Mouse (Mus musculus) liver, embryonic 16.5 days (tissue): Measurements from ENCODE around the gene 4930432K21Rik. TPM values are rescaled to one million over a fixed set of nuclear protein-coding genes. Genes with fewer than 3 reads are reported as not detected.

Source experiments
- ATAC-seq: fragments of 200-750 bp; cut with Nextera tagmentation; 2 replicates; pipeline ENCODE4 v1.8.0; 2017; ENCODE audit warnings: low read depth, mild to moderate bottlenecking, moderate number of reproducible peaks, moderate library complexity
- H3K27ac ChIP-seq: fragments of 300-500 bp; sonication (generic); 2 replicates; pipeline ENCODE4 v1.5.1; 2014; ENCODE audit warnings: mild to moderate bottlenecking, low read length
- H3K27me3 ChIP-seq: fragments of 300-500 bp; sonication (generic); 2 replicates; pipeline ENCODE4 v1.6.1; 2014; ENCODE audit warnings: low read depth, low read length, mixed read lengths; ENCODE audit not compliant: control insufficient read depth, insufficient read depth
- H3K36me3 ChIP-seq: fragments of 300-500 bp; sonication (generic); 2 replicates; pipeline ENCODE4 v1.6.1; 2014; ENCODE audit warnings: mild to moderate bottlenecking; ENCODE audit not compliant: control insufficient read depth, insufficient read depth
- H3K4me1 ChIP-seq: fragments of 300-500 bp; sonication (generic); 2 replicates; pipeline ENCODE4 v1.6.1; 2014; ENCODE audit warnings: low read depth, low read length, mixed read lengths; ENCODE audit not compliant: control insufficient read depth
- H3K4me2 ChIP-seq: fragments of 300-500 bp; sonication (generic); 2 replicates; pipeline ENCODE4 v1.6.1; 2014; ENCODE audit warnings: low read depth, low read length, mixed read lengths
- H3K4me3 ChIP-seq: fragments of 300-500 bp; sonication (generic); 2 replicates; pipeline ENCODE4 v1.5.1; 2014; ENCODE audit warnings: low read depth, mild to moderate bottlenecking, low read length
- H3K9ac ChIP-seq: fragments of 300-500 bp; sonication (generic); 2 replicates; pipeline ENCODE4 v1.6.1; 2014; ENCODE audit warnings: low read depth, low read length
- H3K9me3 ChIP-seq: fragments of 300-500 bp; sonication (generic); replicated peaks from 2 replicates; pipeline ENCODE4 v1.6.1; 2016; ENCODE audit warnings: low read length; ENCODE audit not compliant: control insufficient read depth
- WGBS: fragments of 180-500 bp; shearing (Covaris S2); extraction: QIAGEN DNeasy Blood & Tissue Kit; methylation state at CpG from one replicate; pipeline ENCODE4 v1.1.7; 2014; ENCODE audit not compliant: insufficient replicate concordance; 5-methylcytosine and 5-hydroxymethylcytosine counted together
- polyA plus RNA-seq: library from polyadenylated mRNA; unstranded; fragments of >200 nt; fragmentation: Nextera tagmentation; extraction: Ambion mirVana; gene quantifications from 2 replicates; pipeline ENCODE4 v1.2.1, GENCODE M21; 2015

Gene 4930432K21Rik
- polyA plus RNA-seq, 1 experiment from 2014 or later, result 0.26 TPM

GRCm38 (mm10) chr8:84184085-84185043 is 36.5 kb downstream of the 4930432K21Rik start:
- H3K36me3 ChIP-seq, result no peaks in the 10 kb centered on the region
- no peaks in the 10 kb centered on the region for H3K9me3 ChIP-seq
- peak overlapping the region; percentile 85 for H3K4me2 ChIP-seq
- H3K9ac ChIP-seq, result peak overlapping the region; percentile 56
- ATAC-seq, result no peak
- peak overlapping the region; percentile 62 for H3K4me3 ChIP-seq
- peaks cover 23% of the 10 kb centered on the region for H3K4me1 ChIP-seq
- WGBS, result 17% methylated on average over 21 of the region's 21 CpGs
- H3K27me3 ChIP-seq, result peaks cover 21% of the 10 kb centered on the region
- H3K27ac ChIP-seq, result no peak overlapping the region

- Histone ChIP-seq H3K27me3 (peaks cover 21% of the 10 kb centered on the region), H3K4me2 (peak within 1 kb of the TSS; percentile 85), H3K27ac (no peak within 1 kb of the TSS), H3K4me3 (peak within 1 kb of the TSS; percentile 62), H3K4me1 (peaks cover 23% of the 10 kb centered on the region), H3K9me3 (no peaks in the 10 kb centered on the region), H3K36me3 (no peaks in the 10 kb centered on the region), H3K9ac (peak within 1 kb of the TSS; percentile 56)
- no peak for ATAC-seq
- 79% methylated on average over 7 of the region's 7 CpGs for WGBS
These were observed 37.3 kb downstream of the 4930432K21Rik start, which contains the start of gene Nanos3 for GRCm38 (mm10) chr8:84185117-84185516. Gene Nanos3, minus strand, starts transcription at chr8:84185217.

GRCm38 (mm10) chr8:84186547-84186946 is 38.7 kb downstream of the 4930432K21Rik start:
- H3K4me1 ChIP-seq, result peaks cover 18% of the 10 kb centered on the region

GRCm38 (mm10) chr8:84187065-84187755 is 39.4 kb downstream of the 4930432K21Rik start:
- peaks cover 24% of the 10 kb centered on the region for H3K4me1 ChIP-seq
- 2% methylated on average over 21 of the region's 21 CpGs for WGBS
- ATAC-seq, result 0 out of 2 replicates have a peak, but pooled peaks have one; percentile 20

More at GRCm38 (mm10) chr8:84186547-84186946, 38.7 kb downstream of the 4930432K21Rik start:
- Histone ChIP-seq H3K4me2 (peak overlapping the region; percentile 81), H3K36me3 (no peaks in the 10 kb centered on the region), H3K27ac (peak overlapping the region; percentile 29; the same call in 1 of the 2 replicates), H3K27me3 (peaks cover 21% of the 10 kb centered on the region), H3K4me3 (peak overlapping the region; percentile 55), H3K9me3 (no peaks in the 10 kb centered on the region), H3K9ac (peak overlapping the region; percentile 52)
- 0% methylated on average over 12 of the region's 12 CpGs for WGBS
- ATAC-seq, result peak; percentile 32; the same call in 1 of the 2 replicates

GRCm38 (mm10) chr8:84188671-84189070 is 40.8 kb downstream of the 4930432K21Rik start:
- WGBS, result 65% methylated on average over 10 of the region's 10 CpGs
- ATAC-seq, result no peak; the same call in 1 of the 2 replicates
- H3K4me2 ChIP-seq, result no peak overlapping the region

More at GRCm38 (mm10) chr8:84187065-84187755, 39.4 kb downstream of the 4930432K21Rik start:
- Histone ChIP-seq H3K9me3 (no peaks in the 10 kb centered on the region), H3K36me3 (no peaks in the 10 kb centered on the region), H3K9ac (peak overlapping the region; percentile 52), H3K27ac (no peak overlapping the region), H3K4me3 (peak overlapping the region; percentile 55), H3K4me2 (peak overlapping the region; percentile 81), H3K27me3 (peaks cover 21% of the 10 kb centered on the region)

GRCm38 (mm10) chr8:84189603-84190002 is 41.8 kb downstream of the 4930432K21Rik start:
- Histone ChIP-seq H3K27ac (no peak overlapping the region), H3K36me3 (no peaks in the 10 kb centered on the region), H3K4me3 (no peak overlapping the region), H3K27me3 (peaks cover 5% of the 10 kb centered on the region), H3K9me3 (no peaks in the 10 kb centered on the region), H3K9ac (no peak overlapping the region), H3K4me2 (no peak overlapping the region), H3K4me1 (peaks cover 26% of the 10 kb centered on the region)
- WGBS, result 60% methylated on average over 4 of the region's 4 CpGs
- no peak for ATAC-seq

More at GRCm38 (mm10) chr8:84188671-84189070, 40.8 kb downstream of the 4930432K21Rik start:
- peaks cover 14% of the 10 kb centered on the region for H3K27me3 ChIP-seq
- no peaks in the 10 kb centered on the region for H3K36me3 ChIP-seq
- H3K9ac ChIP-seq, result no peak overlapping the region
- peaks cover 26% of the 10 kb centered on the region for H3K4me1 ChIP-seq
- H3K4me3 ChIP-seq, result no peak overlapping the region
- H3K27ac ChIP-seq, result no peak overlapping the region
- no peaks in the 10 kb centered on the region for H3K9me3 ChIP-seq

- Histone ChIP-seq H3K27ac (no peak overlapping the region), H3K27me3 (peaks cover 4% of the 10 kb centered on the region; the same call in 1 of the 2 replicates)
- 87% methylated on average over 7 of the region's 7 CpGs for WGBS
These were observed 42.5 kb downstream of the 4930432K21Rik start for GRCm38 (mm10) chr8:84190191-84190867.

GRCm38 (mm10) chr8:84192023-84192422 is 44.2 kb downstream of the 4930432K21Rik start:
- peaks cover 4% of the 10 kb centered on the region; the same call in 1 of the 2 replicates for H3K27me3 ChIP-seq

More at GRCm38 (mm10) chr8:84190191-84190867, 42.5 kb downstream of the 4930432K21Rik start:
- no peak for ATAC-seq
- Histone ChIP-seq H3K4me3 (no peak overlapping the region), H3K9ac (no peak overlapping the region), H3K36me3 (no peaks in the 10 kb centered on the region), H3K4me1 (peaks cover 26% of the 10 kb centered on the region), H3K4me2 (no peak overlapping the region), H3K9me3 (no peaks in the 10 kb centered on the region)

More at GRCm38 (mm10) chr8:84192023-84192422, 44.2 kb downstream of the 4930432K21Rik start:
- H3K27ac ChIP-seq, result peak overlapping the region; percentile 34; the same call in 1 of the 2 replicates
- H3K36me3 ChIP-seq, result no peaks in the 10 kb centered on the region
- peak overlapping the region; percentile 48 for H3K4me3 ChIP-seq
- H3K9me3 ChIP-seq, result no peaks in the 10 kb centered on the region
- H3K4me2 ChIP-seq, result peak overlapping the region; percentile 65
- peak overlapping the region; percentile 13 for H3K9ac ChIP-seq
- ATAC-seq, result peak; percentile 78
- WGBS, result 26% methylated on average over 13 of the region's 13 CpGs
- peaks cover 21% of the 10 kb centered on the region for H3K4me1 ChIP-seq
